Mouse (Mus musculus) forebrain, postnatal 0 days (tissue): ENCODE results near the gene Adgrb3. TPM values are rescaled to one million over a fixed set of nuclear protein-coding genes. Genes with fewer than 3 reads are reported as not detected.

Experiments
- ATAC-seq: fragments of 200-750 bp; cut with Nextera tagmentation; 2 replicates; pipeline ENCODE4 v1.8.0; 2017; ENCODE audit warnings: mild to moderate bottlenecking, moderate library complexity
- DNase-seq: peaks from one replicate; pipeline ENCODE4 v3.0.0-alpha.2; 2015
- H3K27ac ChIP-seq: fragments of 300-500 bp; sonication (generic); 2 replicates; pipeline ENCODE4 v1.5.1; 2014; ENCODE audit warnings: low read depth, mild to moderate bottlenecking, antibody characterized with exemption, low read length, moderate library complexity, mixed read lengths
- H3K27me3 ChIP-seq: fragments of 300-500 bp; sonication (generic); 2 replicates; pipeline ENCODE4 v1.6.1; 2014; ENCODE audit warnings: mild to moderate bottlenecking, low read length, mixed read lengths; ENCODE audit not compliant: insufficient read depth
- H3K36me3 ChIP-seq: fragments of 300-500 bp; sonication (generic); 2 replicates; pipeline ENCODE4 v1.6.1; 2014; ENCODE audit warnings: mild to moderate bottlenecking, moderate library complexity; ENCODE audit not compliant: insufficient read depth
- H3K4me1 ChIP-seq: fragments of 300-500 bp; sonication (generic); 2 replicates; pipeline ENCODE4 v1.6.1; 2014; ENCODE audit warnings: antibody characterized with exemption; ENCODE audit not compliant: insufficient read depth
- H3K4me2 ChIP-seq: fragments of 300-500 bp; sonication (generic); 2 replicates; pipeline ENCODE4 v1.6.1; 2014; ENCODE audit warnings: low read depth, mild to moderate bottlenecking, moderate library complexity
- H3K4me3 ChIP-seq: fragments of 300-500 bp; sonication (generic); 2 replicates; pipeline ENCODE4 v1.5.1; 2014; ENCODE audit warnings: low read depth, low read length, mixed read lengths
- H3K9ac ChIP-seq: fragments of 300-500 bp; sonication (generic); 2 replicates; pipeline ENCODE4 v1.6.1; 2014; ENCODE audit warnings: mild to moderate bottlenecking
- H3K9me3 ChIP-seq: fragments of 300-500 bp; sonication (generic); 2 replicates; pipeline ENCODE4 v1.6.1; 2016; ENCODE audit warnings: low read length
- CTCF ChIP-seq: sonication (generic); IDR thresholded peaks from 2 replicates; pipeline ENCODE4 v1.5.1; 2016; ENCODE audit warnings: antibody characterized with exemption, control low read depth, low read depth
- WGBS: fragments of 180-500 bp; shearing (Covaris S2); extraction: QIAGEN DNeasy Blood & Tissue Kit; methylation state at CpG from one replicate; pipeline ENCODE4 v1.1.7; 2014; 5-methylcytosine and 5-hydroxymethylcytosine counted together
- polyA plus RNA-seq: library from polyadenylated mRNA; unstranded; fragments of >200 nt; fragmentation: Nextera tagmentation; extraction: Ambion mirVana; gene quantifications from 2 replicates; pipeline ENCODE4 v1.2.1, GENCODE M21; 2015
- total RNA-seq: library from RNA; depleted of rRNA; stranded (reverse); fragments of >200 nt; gene quantifications from 2 replicates; pipeline ENCODE4 v1.2.3, GENCODE M21; 2014

Adgrb3 gene
- total and polyA plus RNA-seq, 2 experiments from 2014 or later = 59.3 to 106 TPM

DNA sequence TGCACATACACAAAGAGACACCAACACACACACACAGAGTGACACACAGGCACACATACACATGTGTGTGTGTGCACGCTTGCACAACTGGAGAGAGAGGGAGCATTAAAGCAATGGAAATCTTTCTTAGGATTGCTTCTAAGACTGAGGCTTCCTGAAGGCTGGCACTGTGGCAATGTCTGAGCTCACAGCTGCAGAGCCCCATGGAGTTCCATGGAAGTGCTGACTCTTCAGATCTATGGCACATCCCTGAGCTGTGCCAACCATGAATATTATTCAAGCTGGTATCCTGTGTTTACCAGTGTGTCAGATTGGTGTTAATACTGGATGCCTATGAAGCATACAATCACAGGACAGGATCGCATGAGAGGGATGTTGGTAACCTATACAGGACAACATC lies 643.6 kb downstream of the Adgrb3 start:
- DNase-seq = no peak
- Histone ChIP-seq H3K27me3 (no peaks in the 10 kb centered on the region), H3K36me3 (no peaks in the 10 kb centered on the region), H3K4me2 (no peak overlapping the region), H3K9ac (no peak overlapping the region), H3K4me3 (no peak overlapping the region), H3K4me1 (no peaks in the 10 kb centered on the region), H3K27ac (no peak overlapping the region), H3K9me3 (no peaks in the 10 kb centered on the region)
- 87% methylated on average over 2 of the region's 2 CpGs for WGBS
- TF ChIP-seq CTCF = no peak
- peak; percentile 75 for ATAC-seq

DNA sequence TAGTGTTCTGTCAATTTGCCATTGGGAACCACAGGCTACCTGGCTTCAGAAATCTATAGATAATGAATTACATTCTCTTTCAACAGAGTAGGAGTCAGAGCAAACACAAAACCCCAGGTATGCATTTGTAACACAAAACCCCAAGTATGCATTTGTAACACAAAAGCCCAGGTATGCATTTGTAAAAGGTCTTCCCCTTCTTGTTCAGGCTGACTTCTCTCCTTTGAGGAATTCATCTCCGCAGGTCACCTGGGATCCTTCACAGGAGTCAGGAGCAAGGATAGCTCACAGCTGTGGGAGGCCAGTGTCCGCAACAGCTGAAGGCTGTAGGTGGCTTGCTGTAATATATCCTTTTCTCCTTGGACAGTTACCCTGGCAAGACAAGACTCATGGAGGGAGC lies 647.6 kb downstream of the Adgrb3 start:
- DNase-seq (no peak), ATAC-seq (no peak)
- Histone ChIP-seq H3K9me3 (no peaks in the 10 kb centered on the region), H3K27ac (no peak overlapping the region), H3K9ac (no peak overlapping the region), H3K4me2 (no peak overlapping the region), H3K27me3 (no peaks in the 10 kb centered on the region), H3K4me3 (no peak overlapping the region), H3K36me3 (no peaks in the 10 kb centered on the region), H3K4me1 (peaks cover 22% of the 10 kb centered on the region)
- no peak for TF ChIP-seq CTCF
- WGBS = 89% methylated on average over 2 of the region's 2 CpGs

DNA sequence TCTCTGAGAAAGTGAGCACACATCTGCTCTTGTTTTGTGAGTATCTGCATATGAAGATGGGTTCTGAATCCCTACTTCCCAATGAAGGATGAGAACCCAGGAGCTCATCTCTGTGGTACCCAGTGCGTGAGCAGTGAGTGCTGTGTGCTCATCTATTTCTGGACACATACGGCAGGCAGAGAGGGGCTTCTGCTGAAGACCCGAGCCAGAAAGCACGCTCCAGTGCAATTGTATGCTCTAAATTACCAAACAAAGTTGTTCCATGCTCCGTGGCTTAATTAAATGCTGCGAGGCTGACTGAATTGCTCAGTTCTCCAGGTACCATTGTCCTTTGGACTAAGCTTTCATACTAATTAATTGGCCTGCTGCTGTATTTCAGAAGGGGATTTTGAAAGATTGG lies 648.9 kb downstream of the Adgrb3 start:
- Histone ChIP-seq H3K27me3 (no peaks in the 10 kb centered on the region), H3K4me2 (no peak overlapping the region), H3K9me3 (no peaks in the 10 kb centered on the region), H3K27ac (peak overlapping the region; percentile 82), H3K9ac (no peak overlapping the region; the same call in 1 of the 2 replicates), H3K4me1 (peaks cover 22% of the 10 kb centered on the region), H3K4me3 (no peak overlapping the region), H3K36me3 (no peaks in the 10 kb centered on the region)
- peak; percentile 36 for ATAC-seq
- no peak for TF ChIP-seq CTCF
- DNase-seq = no peak
- WGBS = 13% methylated on average over 6 of the region's 6 CpGs

DNA sequence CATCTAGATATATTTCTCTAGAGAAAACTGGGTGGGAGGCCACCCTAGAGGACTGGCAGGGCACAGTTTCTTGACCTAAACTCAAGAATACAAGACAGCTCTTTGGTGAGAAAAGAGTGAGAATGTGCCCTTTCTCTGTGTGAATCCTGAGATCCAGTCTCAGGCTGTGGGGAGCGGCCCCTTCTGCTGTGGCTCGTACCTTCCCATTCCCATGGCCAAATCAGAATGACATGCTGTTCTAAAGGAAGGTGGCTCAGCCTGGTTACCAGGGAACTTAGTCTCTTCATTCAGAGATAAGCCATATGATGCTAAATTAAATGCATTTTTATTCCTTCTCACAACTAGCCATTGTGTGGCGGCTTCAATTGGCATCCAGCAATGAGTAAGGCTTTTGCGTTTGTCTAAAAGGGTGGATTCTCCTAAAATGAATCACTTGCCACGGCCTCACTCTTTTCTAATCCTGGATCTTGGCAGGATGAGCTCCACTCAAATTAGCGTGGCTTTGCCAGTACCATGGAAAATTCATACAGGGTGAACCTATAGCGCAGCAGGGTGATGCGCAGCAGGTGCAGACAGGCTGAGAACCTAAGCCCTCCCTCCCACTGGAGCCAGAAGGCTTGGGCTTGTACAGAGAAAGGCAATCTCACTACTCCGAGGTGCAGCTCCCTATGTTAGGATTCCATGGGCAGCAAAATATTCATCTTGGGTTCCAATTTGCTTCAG lies 649.5 kb downstream of the Adgrb3 start:
- no peak overlapping the region for H3K4me2 ChIP-seq
- no peak for TF ChIP-seq CTCF
- peak; percentile 70 for DNase-seq
- peak; percentile 77 for ATAC-seq
- H3K9ac ChIP-seq = no peak overlapping the region; the same call in 1 of the 2 replicates
- H3K9me3 ChIP-seq = no peaks in the 10 kb centered on the region
- WGBS = 22% methylated on average over 9 of the region's 9 CpGs
- H3K36me3 ChIP-seq = no peaks in the 10 kb centered on the region
- peak overlapping the region; percentile 82 for H3K27ac ChIP-seq
- peaks cover 22% of the 10 kb centered on the region for H3K4me1 ChIP-seq
- no peak overlapping the region for H3K4me3 ChIP-seq
- H3K27me3 ChIP-seq = no peaks in the 10 kb centered on the region

DNA sequence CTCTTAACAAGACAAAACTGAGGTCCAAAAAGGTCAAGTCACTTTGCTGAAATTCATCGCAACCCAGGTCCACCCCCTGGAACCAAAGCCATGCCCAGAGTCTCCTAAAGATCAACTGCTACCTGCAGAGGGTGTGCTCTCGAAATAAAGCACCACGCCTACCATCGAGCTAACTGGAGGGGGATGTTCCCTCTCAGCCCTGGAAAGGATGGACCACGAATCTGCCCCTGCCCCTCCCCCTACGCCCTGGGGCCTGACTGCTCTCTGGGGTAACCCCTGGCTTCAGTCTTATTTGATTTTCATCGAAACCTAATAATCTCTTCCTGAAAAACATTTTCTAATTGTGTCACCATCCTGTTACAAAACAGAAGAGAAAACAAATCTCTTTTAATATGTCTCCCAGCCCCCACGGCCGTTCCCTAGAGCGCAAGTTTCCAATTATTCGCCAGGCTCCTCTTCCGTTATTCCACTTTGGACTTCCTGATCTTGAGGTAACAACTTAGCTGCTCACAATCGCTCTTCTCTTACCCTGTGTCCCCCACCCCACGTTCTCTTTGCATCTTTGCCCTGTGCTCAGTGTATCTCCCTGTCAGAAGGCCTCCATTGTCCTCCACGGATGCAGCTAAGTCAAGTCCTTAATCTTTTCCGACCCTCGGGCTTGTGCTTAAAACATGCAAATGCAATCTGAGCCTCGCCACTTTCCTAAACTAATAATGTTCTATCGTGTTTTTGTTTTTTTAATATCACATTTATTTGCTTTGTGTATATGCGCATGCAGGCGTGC lies 651.0 kb downstream of the Adgrb3 start:
- no peak overlapping the region for H3K4me2 ChIP-seq
- no peak for ATAC-seq
- no peak overlapping the region for H3K4me3 ChIP-seq
- H3K9ac ChIP-seq = no peak overlapping the region
- H3K4me1 ChIP-seq = peaks cover 22% of the 10 kb centered on the region
- DNase-seq = peak; percentile 15
- 33% methylated on average over 21 of the region's 21 CpGs for WGBS
- no peaks in the 10 kb centered on the region for H3K9me3 ChIP-seq
- H3K27ac ChIP-seq = no peak overlapping the region
- H3K27me3 ChIP-seq = no peaks in the 10 kb centered on the region
- no peaks in the 10 kb centered on the region for H3K36me3 ChIP-seq
- no peak for TF ChIP-seq CTCF

DNA sequence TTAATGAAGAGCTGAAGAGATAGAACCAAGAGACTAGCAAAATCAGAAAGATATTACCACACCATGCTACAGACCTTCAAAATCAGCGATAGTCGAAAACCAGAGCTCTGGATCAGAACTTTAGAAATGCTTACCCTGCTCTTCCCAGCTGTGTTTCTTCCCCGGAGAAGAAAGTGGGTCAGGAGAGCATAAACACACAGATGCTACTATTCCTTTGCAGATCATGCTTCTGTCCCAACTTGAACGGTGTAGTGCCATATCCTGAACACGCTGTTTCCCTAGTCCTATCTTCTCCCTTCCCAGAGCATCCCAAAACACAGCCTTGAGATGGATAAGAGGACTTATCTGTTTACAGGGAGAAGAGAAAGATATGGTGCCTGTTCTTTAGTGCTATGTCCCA lies 662.4 kb downstream of the Adgrb3 start:
- WGBS = 86% methylated on average over 5 of the region's 5 CpGs
- Histone ChIP-seq H3K36me3 (no peaks in the 10 kb centered on the region), H3K27me3 (no peaks in the 10 kb centered on the region), H3K4me1 (peaks cover 15% of the 10 kb centered on the region), H3K4me2 (no peak overlapping the region), H3K4me3 (no peak overlapping the region), H3K27ac (peak overlapping the region; percentile 86), H3K9ac (no peak overlapping the region; the same call in 1 of the 2 replicates), H3K9me3 (no peaks in the 10 kb centered on the region)
- ATAC-seq = no peak
- no peak for DNase-seq
- no peak for TF ChIP-seq CTCF

DNA sequence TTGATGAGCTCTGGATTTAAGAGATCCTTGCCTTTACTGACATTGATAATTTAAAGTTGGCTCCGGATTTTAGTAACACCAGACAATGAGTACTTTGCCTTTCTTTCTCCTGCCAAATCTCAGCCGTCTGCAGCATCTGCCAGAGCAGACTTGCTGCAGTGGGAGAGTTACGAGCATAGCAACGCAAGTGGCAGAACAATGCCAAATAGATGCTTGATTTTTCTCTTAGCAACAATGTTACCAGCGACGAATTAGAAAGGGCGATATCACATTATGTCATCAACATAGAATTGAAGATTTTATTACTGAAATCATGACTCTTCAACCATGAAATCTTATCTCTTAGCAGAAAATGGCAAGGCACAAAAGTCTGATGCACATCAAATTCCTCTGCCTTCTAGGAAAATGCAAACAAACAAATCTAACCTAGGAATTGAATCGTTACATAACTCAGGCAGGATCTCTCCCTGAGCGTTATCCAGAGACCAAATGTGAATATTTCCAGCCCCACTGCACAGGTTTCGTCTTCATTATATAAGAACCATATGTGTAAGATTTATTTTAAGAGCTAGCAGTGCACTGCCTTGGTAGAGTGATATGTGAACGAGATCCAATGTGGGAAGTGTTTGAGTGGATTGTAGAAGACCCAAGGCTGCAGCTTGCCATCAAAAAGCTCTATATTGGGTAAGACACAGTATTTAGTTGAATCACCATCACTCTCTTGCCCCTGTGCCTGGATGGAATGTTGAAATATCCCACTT lies 663.3 kb downstream of the Adgrb3 start:
- H3K27me3 ChIP-seq = no peaks in the 10 kb centered on the region
- no peaks in the 10 kb centered on the region for H3K36me3 ChIP-seq
- H3K4me2 ChIP-seq = peak overlapping the region; percentile 22
- H3K4me1 ChIP-seq = peaks cover 15% of the 10 kb centered on the region
- peak overlapping the region; percentile 16; the same call in 1 of the 2 replicates for H3K4me3 ChIP-seq
- DNase-seq = peak; percentile 82
- 22% methylated on average over 11 of the region's 11 CpGs for WGBS
- TF ChIP-seq CTCF = no peak
- H3K9ac ChIP-seq = peak overlapping the region; percentile 29; the same call in 1 of the 2 replicates
- peak; percentile 93 for ATAC-seq
- H3K9me3 ChIP-seq = no peaks in the 10 kb centered on the region
- H3K27ac ChIP-seq = peak overlapping the region; percentile 86
